11 mouse cellular contexts compared by ENCODE assay signal in genomic region chr16:60006857-60007568, GRCm38 (mm10).
"Had no signal": no experiment of that assay in that cellular context is flagged by ENCODE, and none has a peak within 500 bp of the region (broad histone marks: within the 10 kb centered on the region; RNA-seq: fewer than 3 reads in every experiment).

No protein-coding gene starts in this region.

- DNase-seq: kidney, adult 9 months; kidney, postnatal 10 days; kidney, postnatal 4 days; lung, embryonic 14.5 days; lung, postnatal 10 days; lung, postnatal 4 days; retina, postnatal 1 day; right cerebral cortex, postnatal 25 days; thymus, postnatal 4 days had no signal

- ATAC-seq: liver, embryonic 12.5 days; midbrain, embryonic 16.5 days had no signal
